10 mouse cellular contexts compared by ENCODE assay signal in the genomic region with DNA sequence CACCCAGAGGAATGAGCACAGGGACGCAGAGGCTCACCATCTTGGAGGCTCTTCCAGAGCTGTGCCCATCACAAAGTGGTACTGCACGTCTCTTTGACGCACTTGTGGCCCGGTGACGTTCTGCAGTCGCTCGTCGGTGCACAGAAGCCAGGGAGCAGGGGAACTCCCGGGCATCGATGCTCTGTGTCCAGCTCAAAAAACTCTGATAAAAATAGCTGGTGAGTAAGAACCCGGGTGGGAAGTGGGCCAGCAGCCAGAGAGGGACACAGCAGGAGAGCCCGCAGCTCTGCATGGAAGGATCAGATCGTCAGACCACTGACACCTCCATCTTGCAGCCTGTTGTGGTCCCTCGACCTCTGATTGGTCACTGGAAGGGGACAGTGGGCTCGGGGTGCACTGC. TPM values are rescaled to one million over a fixed set of nuclear protein-coding genes. Genes with fewer than 3 reads are reported as not detected.
DNase-seq lines count a peak whose midpoint lies in the region; ATAC-seq lines count a peak whose summit lies in the region.
"Had no signal": no experiment of that assay in that cellular context is flagged by ENCODE, and none has a peak within 500 bp of the region (broad histone marks: within the 10 kb centered on the region; RNA-seq: fewer than 3 reads in every experiment).

No protein-coding gene starts in this region.

- H3K27me3 ChIP-seq in kidney, embryonic 14.5 days (ENCODE audit: control insufficient read depth, insufficient read depth, low read length) = peaks cover 15% of the 10 kb centered on the region
- H3K27me3 ChIP-seq in heart, embryonic 16.5 days (ENCODE audit: control insufficient read depth, insufficient read depth, low read length) = peaks cover 27% of the 10 kb centered on the region
- peaks cover 34% of the 10 kb centered on the region for H3K27me3 ChIP-seq in midbrain, embryonic 10.5 days (ENCODE audit: low read depth, poor library complexity, severe bottlenecking)
- H3K27me3 ChIP-seq in forebrain, embryonic 16.5 days (replicated peaks; ENCODE audit: control insufficient read depth, insufficient read depth, low read length) = peaks cover 9% of the 10 kb centered on the region

- no peak for ATAC-seq in kidney, embryonic 14.5 days (ENCODE audit: low FRiP score, low TSS enrichment)
- peak; percentile 68 for ATAC-seq in heart, embryonic 16.5 days (replicated peaks; ENCODE audit: extremely low read depth, insufficient read depth, low FRiP score)
- no peak for ATAC-seq in forebrain, embryonic 16.5 days

- H3K9me3 ChIP-seq in kidney, embryonic 14.5 days (ENCODE audit: control insufficient read depth, low read length) = no peaks in the 10 kb centered on the region
- H3K9me3 ChIP-seq in heart, embryonic 16.5 days (replicated peaks; ENCODE audit: control insufficient read depth, low read length) = no peaks in the 10 kb centered on the region
- H3K9me3 ChIP-seq in midbrain, embryonic 10.5 days (replicated peaks) = no peaks in the 10 kb centered on the region
- H3K9me3 ChIP-seq in forebrain, embryonic 16.5 days (ENCODE audit: control insufficient read depth, low read length) = no peaks in the 10 kb centered on the region
- H3K9me3 ChIP-seq: forebrain, embryonic 12.5 days; limb, embryonic 10.5 days had no signal

- peaks cover 11% of the 10 kb centered on the region for H3K4me1 ChIP-seq in kidney, embryonic 14.5 days (ENCODE audit: control insufficient read depth, insufficient read depth, low read length)
- H3K4me1 ChIP-seq in heart, embryonic 16.5 days (ENCODE audit: control insufficient read depth, insufficient read depth, low read length) = peaks cover 15% of the 10 kb centered on the region
- H3K4me1 ChIP-seq in midbrain, embryonic 10.5 days = peaks cover 14% of the 10 kb centered on the region
- H3K4me1 ChIP-seq in forebrain, embryonic 16.5 days (replicated peaks; ENCODE audit: control insufficient read depth, insufficient read depth, low read length) = peaks cover 12% of the 10 kb centered on the region

- 76% methylated on average over 15 of the region's 15 CpGs for WGBS in kidney, embryonic 14.5 days
- WGBS in heart, embryonic 16.5 days = 26% methylated on average over 15 of the region's 15 CpGs
- WGBS in midbrain, embryonic 10.5 days = 76% methylated on average over 15 of the region's 15 CpGs
- WGBS in forebrain, embryonic 16.5 days = 75% methylated on average over 15 of the region's 15 CpGs

- H3K27ac ChIP-seq in kidney, embryonic 14.5 days (ENCODE audit: low read depth, low read length) = peak overlapping the region; percentile 37; the same call in 1 of the 2 replicates
- H3K27ac ChIP-seq in heart, embryonic 16.5 days (ENCODE audit: low read length) = no peak overlapping the region
- H3K27ac ChIP-seq in midbrain, embryonic 10.5 days (replicated peaks) = no peak overlapping the region
- H3K27ac ChIP-seq in forebrain, embryonic 16.5 days (ENCODE audit: low read length) = no peak overlapping the region
- H3K27ac ChIP-seq: forebrain, embryonic 12.5 days; limb, embryonic 10.5 days had no signal

- H3K4me3 ChIP-seq in kidney, embryonic 14.5 days (ENCODE audit: low read length) = no peak overlapping the region
- peak overlapping the region; percentile 5; the same call in 1 of the 2 replicates for H3K4me3 ChIP-seq in heart, embryonic 16.5 days (ENCODE audit: low read length)
- H3K4me3 ChIP-seq in midbrain, embryonic 10.5 days = no peak overlapping the region
- no peak overlapping the region for H3K4me3 ChIP-seq in forebrain, embryonic 16.5 days (replicated peaks; ENCODE audit: low read length)
- H3K4me3 ChIP-seq: forebrain, embryonic 12.5 days; limb, embryonic 10.5 days had no signal

- no peak for DNase-seq in kidney, postnatal 14 days
- peak; percentile 77 for DNase-seq in NIH3T3 (ENCODE audit: low read depth)
- peak; percentile 70 to 84 for DNase-seq in adrenal gland, postnatal 36 days
- DNase-seq in midbrain, embryonic 10.5 days (ENCODE audit: low spot score) = no peak
- DNase-seq: lung, adult 18-20 months had no signal

- H3K9ac ChIP-seq in kidney, embryonic 14.5 days (ENCODE audit: low read depth, low read length) = no peak overlapping the region
- H3K9ac ChIP-seq in heart, embryonic 16.5 days (ENCODE audit: low read length) = no peak overlapping the region
- no peak overlapping the region for H3K9ac ChIP-seq in forebrain, embryonic 16.5 days (replicated peaks; ENCODE audit: low read depth, low read length)
- H3K9ac ChIP-seq: forebrain, embryonic 12.5 days had no signal

- H3K36me3 ChIP-seq in kidney, embryonic 14.5 days (ENCODE audit: control insufficient read depth, insufficient read depth, low read length) = no peaks in the 10 kb centered on the region
- no peaks in the 10 kb centered on the region for H3K36me3 ChIP-seq in heart, embryonic 16.5 days (ENCODE audit: control insufficient read depth, insufficient read depth)
- no peaks in the 10 kb centered on the region for H3K36me3 ChIP-seq in midbrain, embryonic 10.5 days
- no peaks in the 10 kb centered on the region for H3K36me3 ChIP-seq in forebrain, embryonic 16.5 days (ENCODE audit: control insufficient read depth, insufficient read depth)
- H3K36me3 ChIP-seq: forebrain, embryonic 12.5 days; limb, embryonic 10.5 days had no signal

- H3K4me2 ChIP-seq in kidney, embryonic 14.5 days (replicated peaks; ENCODE audit: low read depth, low read length) = no peak overlapping the region
- H3K4me2 ChIP-seq in heart, embryonic 16.5 days (ENCODE audit: low read depth, low read length) = peak overlapping the region; percentile 38
- no peak overlapping the region for H3K4me2 ChIP-seq in forebrain, embryonic 16.5 days (ENCODE audit: low read length)
- H3K4me2 ChIP-seq: forebrain, embryonic 12.5 days had no signal

RNA-seq across cellular contexts. Expression of a gene that starts 4.2 kb away (rescaled TPM):
- 4.9 and 5.2 TPM in 2 replicates for polyA plus RNA-seq in kidney, embryonic 14.5 days (2014; fragmentation: Nextera tagmentation; extraction: Ambion mirVana)
- 10 to 100 TPM in 1 of 2 experiments, 1 to 10 TPM in 1; 7.8 to 19.4 TPM for total RNA-seq in adrenal gland, postnatal 36 days (2021)
- polyA plus RNA-seq in heart, embryonic 16.5 days (2015; fragmentation: Nextera tagmentation; extraction: Ambion mirVana) = 2.4 and 3.6 TPM in 2 replicates
- polyA plus RNA-seq in midbrain, embryonic 10.5 days (2016; fragmentation: Nextera tagmentation; extraction: Ambion mirVana) = 2.9 and 4.0 TPM in 2 replicates
- 1.2 and 1.5 TPM in 2 replicates for polyA plus RNA-seq in forebrain, embryonic 16.5 days (2015; fragmentation: Nextera tagmentation; extraction: Ambion mirVana)

Comparison
In these comparisons a context has a peak if more than half of its experiments do, and no peak if none do; other contexts are left out.
1. DNase-seq: peak in NIH3T3 (single experiment) and adrenal gland, postnatal 36 days (2 of 2); none in kidney, postnatal 14 days (single experiment) and midbrain, embryonic 10.5 days (single experiment).